Mouse (Mus musculus) testis, adult 2 months (tissue): Measurements from ENCODE around the gene Ndrg3.

ENCODE experiments used
- CTCF ChIP-seq: fragments of 200-500 bp; IDR thresholded peaks from 2 replicates; pipeline ENCODE4 v1.5.1; 2012; ENCODE audit warnings: low read depth, mild to moderate bottlenecking, inconsistent platforms, low read length, moderate library complexity; ENCODE audit not compliant: control insufficient read depth, insufficient read depth, insufficient replicate concordance
- POLR2A ChIP-seq: fragments of 200-500 bp; IDR thresholded peaks from 2 replicates; pipeline ENCODE4 v1.6.1; 2012; ENCODE audit warnings: low read depth, mild to moderate bottlenecking, inconsistent platforms, low read length, moderate library complexity; ENCODE audit not compliant: control insufficient read depth

DNA sequence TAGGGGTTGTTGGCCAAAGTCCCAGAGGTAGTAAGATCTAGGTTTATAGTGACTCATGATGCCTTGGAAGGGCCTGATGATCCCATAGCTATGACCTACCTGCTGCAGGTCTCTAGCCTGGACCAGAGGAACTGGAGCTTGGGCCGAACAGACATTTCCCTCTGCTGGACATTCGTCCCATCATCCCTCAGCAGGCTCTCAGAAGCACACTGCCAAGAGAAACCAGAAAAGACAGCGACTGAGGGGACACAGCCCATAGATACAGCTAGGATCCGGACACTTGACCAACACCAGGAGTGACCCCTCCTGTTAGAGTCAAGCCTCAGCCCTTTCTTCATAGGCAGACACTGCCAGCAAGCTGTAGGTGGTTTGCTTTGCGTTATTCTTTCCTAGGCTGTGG, 68.8 kb downstream of the Ndrg3 start:
- no peak for TF ChIP-seq POLR2A
- TF ChIP-seq CTCF: no peak
